Mouse (Mus musculus): ENCODE measurements around the gene Tnfrsf11a.

DNA sequence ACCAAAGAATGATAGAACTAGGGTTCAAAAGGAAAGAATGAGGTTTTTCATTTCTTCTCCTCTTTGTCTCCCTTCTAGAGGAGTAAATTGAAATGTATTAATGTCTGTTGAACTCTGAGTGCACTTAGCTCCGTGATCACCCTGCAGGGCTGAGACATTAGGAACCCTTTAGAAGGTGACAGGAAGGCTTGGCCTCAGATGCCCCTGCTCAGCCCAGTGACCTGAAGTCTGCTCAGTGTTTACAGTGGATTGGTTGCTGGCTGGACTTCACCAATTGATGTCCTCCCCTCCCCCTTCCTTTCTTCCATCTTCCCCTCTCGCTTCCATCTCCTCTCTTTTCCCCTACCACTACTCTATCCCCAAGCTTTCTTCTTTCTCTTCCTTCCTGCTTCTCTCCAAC lies 63.3 kb downstream of the Tnfrsf11a start:
- TF ChIP-seq POLR2A (IDR thresholded peaks at IDR 0.05; ENCODE audit: insufficient read depth, low read depth, low read length) (no peak), CTCF (IDR thresholded peaks at IDR 0.05; ENCODE audit: insufficient read depth, low read depth, low read length) (no peak)
